Mouse (Mus musculus): ENCODE results near the gene Inpp4b. TPM values are rescaled to one million over a fixed set of nuclear protein-coding genes. Genes with fewer than 3 reads are reported as not detected.

Inpp4b gene
- polyA plus RNA-seq, 1 experiment, result 0.23 TPM

DNA sequence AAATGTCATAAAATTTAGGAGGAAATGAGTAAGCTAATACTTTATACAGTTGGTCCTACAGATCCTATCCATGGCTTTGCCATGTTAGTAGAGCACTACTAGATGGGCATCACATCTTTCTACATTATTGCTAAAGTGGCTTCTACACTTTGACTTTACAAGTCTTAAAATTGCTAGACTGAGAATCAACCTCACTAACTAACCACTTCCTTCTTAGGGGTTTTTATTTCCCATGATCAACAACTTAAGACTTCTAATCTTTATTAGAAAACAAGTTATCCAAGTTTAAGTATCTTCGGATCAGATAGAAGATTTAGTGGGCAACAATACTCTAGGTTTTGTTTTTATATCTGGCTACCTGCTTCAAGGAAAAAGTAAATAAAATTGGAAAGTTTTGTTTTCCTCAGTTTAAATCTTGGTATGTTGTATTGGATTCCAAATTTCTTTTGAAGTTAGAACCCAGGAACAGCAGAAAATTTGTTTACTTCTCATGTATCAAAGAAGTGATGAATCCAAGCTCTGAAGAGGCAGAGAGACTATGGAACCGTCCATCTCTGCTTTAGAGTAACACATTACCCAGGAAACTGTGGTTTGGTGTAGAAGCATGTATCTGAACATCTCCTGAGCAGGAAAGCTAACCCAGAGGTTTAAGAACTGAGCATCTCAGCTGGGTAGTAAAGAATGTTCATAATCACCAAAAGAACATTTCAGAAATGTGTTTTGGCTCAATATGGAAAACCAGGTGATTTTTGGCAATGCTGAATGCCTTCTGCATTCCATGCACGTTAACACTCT, 361.4 kb downstream of the Inpp4b start:
- TF ChIP-seq GATA1 (IDR thresholded peaks at IDR 0.05; ENCODE audit: low read length), result no peak

DNA sequence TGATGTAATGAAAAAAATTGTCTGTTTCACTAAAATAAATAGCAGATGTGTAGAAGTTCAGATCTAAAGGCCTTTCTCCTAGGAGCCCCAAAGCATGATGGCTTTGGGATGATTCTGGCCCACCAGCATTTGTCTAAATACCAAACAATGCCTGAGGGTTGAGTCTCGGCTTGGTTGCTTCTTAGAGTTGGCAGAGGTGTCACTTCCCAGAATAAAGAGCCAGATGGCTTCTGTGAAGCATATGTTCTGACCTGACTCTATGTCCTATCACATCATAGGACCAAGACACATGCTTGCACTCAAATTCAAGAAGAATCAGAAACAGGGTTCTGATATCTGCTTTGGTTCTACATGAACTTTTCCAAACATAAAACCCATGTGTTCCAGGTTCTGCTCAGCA, 365.1 kb downstream of the Inpp4b start:
- no peak for TF ChIP-seq GATA1 (IDR thresholded peaks at IDR 0.05; ENCODE audit: low read length)

DNA sequence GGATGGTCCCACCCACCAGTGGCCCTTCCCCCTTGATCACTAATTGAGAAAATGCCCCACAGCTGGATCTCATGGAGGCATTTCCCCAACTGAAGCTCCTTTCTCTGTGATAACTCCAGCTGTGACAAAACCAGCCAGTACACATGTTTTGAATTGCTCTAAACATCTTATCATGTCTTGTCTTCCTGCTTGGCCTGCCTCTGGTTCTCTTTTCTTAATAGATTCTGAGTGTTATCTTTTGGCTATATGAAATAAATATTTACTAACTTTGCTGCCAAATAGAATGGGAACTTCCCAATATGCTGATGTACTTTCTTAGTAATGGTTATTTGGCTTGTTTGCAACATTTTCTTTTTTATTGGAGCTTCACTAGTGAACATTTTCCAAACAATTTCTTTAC, 389.0 kb downstream of the Inpp4b start:
- no peak for TF ChIP-seq GATA1 (IDR thresholded peaks at IDR 0.05; ENCODE audit: low read length)

DNA sequence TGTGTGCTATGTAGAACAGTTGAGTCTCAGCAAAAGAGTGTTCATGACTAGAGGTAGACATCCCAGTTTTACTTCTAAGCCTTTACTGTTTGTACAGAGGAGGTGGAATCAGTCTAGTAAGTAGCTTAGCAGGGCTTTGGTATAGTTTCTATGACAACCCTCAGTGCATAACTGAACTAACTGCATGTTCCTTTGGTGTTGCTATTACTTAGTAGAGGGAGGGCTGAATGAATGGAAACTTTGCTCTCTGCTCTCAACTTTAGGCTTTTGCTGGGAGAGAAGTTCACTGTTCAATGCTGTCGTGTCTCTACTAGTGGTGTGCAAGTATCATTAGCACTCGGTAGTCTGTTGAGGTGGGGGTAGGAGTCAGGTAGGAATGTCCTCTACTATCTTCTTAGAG, 393.3 kb downstream of the Inpp4b start:
- TF ChIP-seq GATA1 (IDR thresholded peaks at IDR 0.05; ENCODE audit: low read length), result no peak

DNA sequence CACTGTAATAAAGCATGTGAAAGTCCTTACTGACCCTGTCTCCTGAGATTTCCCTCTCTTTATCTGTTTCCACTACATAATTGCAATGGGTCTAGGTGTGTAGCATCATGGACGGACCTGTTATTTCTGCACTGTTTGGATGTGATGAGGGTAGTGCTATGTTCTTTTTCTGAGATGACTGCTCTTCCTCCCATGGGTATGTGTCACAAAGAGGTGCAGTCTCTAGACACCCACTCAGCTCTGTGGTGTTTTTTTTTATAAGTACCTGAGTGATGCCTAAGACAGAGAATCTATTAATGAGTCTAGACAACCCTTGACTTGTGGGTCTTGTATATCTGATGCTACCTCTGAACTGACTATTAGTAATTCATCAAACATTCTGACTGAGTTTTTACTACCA, 393.7 kb downstream of the Inpp4b start:
- no peak for TF ChIP-seq GATA1 (IDR thresholded peaks at IDR 0.05; ENCODE audit: low read length)

DNA sequence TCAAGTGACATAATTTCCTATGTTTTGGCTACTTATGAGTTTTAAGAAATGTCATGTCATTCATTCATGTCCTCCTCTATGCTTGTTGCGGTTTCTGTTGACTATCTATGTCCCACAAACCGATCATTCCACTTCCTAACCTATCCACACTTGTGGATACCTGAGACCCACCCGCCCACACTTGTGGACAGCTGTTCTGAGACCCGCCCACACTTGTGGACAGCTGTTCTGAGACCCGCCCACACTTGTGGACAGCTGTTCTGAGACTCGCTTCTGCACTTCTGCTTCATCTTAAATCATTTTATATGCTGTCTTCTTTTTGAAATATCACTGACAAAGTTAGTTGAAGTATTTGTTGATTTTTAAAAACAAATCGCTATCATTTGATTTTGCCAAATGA, 400.2 kb downstream of the Inpp4b start:
- no peak for TF ChIP-seq GATA1 (IDR thresholded peaks at IDR 0.05; ENCODE audit: low read length)

GRCm38 (mm10) chr8:81743040-81743439, 400.7 kb downstream of the Inpp4b start:
- TF ChIP-seq GATA1 (IDR thresholded peaks at IDR 0.05; ENCODE audit: low read length), result no peak

GRCm38 (mm10) chr8:81745439-81745838, 403.1 kb downstream of the Inpp4b start:
- TF ChIP-seq GATA1 (IDR thresholded peaks at IDR 0.05; ENCODE audit: low read length), result no peak

GRCm38 (mm10) chr8:81751159-81751558, 408.8 kb downstream of the Inpp4b start:
- TF ChIP-seq GATA1 (IDR thresholded peaks at IDR 0.05; ENCODE audit: low read length), result no peak

GRCm38 (mm10) chr8:81756663-81757062, 414.3 kb downstream of the Inpp4b start:
- TF ChIP-seq GATA1 (IDR thresholded peaks at IDR 0.05; ENCODE audit: low read length), result no peak

- no peak for TF ChIP-seq GATA1 (IDR thresholded peaks at IDR 0.05; ENCODE audit: low read length)
Measured at GRCm38 (mm10) chr8:81757580-81758144, 415.3 kb downstream of the Inpp4b start.

DNA sequence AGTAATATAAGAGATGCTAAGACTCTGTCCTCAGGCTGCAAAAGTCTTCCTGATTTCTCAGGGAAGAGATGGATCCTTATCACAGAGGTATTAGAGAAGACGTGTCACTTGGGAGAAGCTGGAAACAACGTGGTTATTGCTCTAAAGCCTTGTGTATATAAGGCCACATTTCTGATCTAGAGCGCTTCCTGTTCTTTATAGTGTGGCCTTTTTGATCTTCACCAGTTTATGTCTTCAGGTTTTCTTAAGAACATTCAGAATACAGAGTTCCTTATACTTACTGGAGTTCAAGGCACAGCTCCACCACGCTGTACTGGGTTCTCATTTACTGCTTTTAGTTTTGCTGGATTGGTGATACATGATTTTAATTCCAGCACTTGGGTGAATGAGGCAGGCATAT, 419.1 kb downstream of the Inpp4b start:
- no peak for TF ChIP-seq GATA1 (IDR thresholded peaks at IDR 0.05; ENCODE audit: low read length)

DNA sequence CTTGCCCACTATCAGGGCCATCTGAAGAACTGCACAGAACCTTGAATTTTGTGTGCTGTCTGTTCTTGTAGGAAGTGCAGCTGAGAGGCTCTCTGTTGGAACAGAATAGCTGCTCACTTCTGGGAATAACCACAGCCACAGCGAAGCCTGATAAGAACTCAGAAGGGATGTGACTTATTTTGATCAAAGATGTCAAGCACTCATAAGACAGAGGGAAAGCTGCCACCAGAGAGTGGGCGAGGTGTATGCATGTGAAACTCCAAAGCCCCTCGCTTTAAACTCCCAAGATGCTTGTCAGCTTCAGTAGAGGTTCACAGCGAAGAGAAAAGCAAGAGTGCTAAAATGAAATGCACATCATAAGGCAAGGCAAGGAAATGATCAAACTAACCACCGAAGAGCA, 423.7 kb downstream of the Inpp4b start:
- TF ChIP-seq GATA1 (IDR thresholded peaks at IDR 0.05; ENCODE audit: low read length), result peak; percentile 55

DNA sequence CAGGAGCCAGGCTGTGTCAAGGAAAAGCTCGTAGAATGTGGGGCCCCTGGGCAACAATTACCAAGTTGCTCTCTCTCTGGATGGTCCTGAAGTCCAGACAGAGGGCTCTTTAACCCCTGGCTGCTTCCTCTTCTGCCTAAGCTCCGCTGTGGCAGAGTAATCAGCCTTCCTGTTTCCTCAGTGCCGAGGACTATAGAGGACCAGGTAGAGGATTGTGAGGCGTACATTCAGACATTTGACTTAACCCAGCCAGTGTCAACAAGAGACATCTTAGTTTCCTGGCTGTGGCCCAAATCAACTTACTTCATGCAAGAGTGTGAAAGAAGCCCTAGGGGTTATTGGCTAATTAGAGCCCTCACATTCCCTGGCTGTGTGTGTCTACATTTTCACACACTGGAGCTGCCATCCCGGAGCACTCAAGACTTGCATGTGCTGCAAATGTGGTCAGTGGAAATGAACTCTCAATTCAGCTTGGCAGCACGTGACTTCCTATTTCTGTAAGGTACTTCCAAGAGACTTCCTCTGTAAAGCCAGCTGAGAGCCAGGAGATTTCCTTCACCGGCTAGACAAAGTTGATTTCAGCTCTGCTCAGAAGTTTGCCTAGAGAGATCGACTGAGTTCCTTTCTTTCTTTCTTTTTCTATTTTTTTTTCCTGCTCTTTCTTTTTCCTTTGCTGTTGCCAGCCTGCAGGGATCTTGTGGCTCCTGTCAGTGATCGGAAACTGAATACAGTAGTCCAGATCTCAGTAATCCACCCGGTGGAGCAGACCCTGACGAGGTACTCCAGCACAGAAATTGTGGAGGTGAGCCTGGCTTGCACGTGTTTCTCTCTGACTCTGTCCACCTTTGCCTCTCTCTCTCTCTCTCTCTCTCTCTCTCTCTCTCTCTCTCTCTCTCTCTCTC, 425.3 kb downstream of the Inpp4b start:
- no peak for TF ChIP-seq GATA1 (IDR thresholded peaks at IDR 0.05; ENCODE audit: low read length)

- TF ChIP-seq GATA1 (IDR thresholded peaks at IDR 0.05; ENCODE audit: low read length), result no peak
Measured at GRCm38 (mm10) chr8:81768313-81768675, 425.9 kb downstream of the Inpp4b start.

- no peak for TF ChIP-seq GATA1 (IDR thresholded peaks at IDR 0.05; ENCODE audit: low read length)
Measured at GRCm38 (mm10) chr8:81768731-81769445, 426.5 kb downstream of the Inpp4b start.

Measured in G1E-ER4 (cell line).